Mouse (Mus musculus): ENCODE measurements around the gene Hmga2.

- TF ChIP-seq CTCF (IDR thresholded peaks at IDR 0.05; ENCODE audit: low read depth) (no peak), EP300 (IDR thresholded peaks at IDR 0.05; ENCODE audit: low read depth) (no peak)
These were observed 40.0 kb upstream of the Hmga2 start for GRCm38 (mm10) chr10:120516311-120516710.
